ENCODE assay signal across 25 mouse cellular contexts in the genomic region with DNA sequence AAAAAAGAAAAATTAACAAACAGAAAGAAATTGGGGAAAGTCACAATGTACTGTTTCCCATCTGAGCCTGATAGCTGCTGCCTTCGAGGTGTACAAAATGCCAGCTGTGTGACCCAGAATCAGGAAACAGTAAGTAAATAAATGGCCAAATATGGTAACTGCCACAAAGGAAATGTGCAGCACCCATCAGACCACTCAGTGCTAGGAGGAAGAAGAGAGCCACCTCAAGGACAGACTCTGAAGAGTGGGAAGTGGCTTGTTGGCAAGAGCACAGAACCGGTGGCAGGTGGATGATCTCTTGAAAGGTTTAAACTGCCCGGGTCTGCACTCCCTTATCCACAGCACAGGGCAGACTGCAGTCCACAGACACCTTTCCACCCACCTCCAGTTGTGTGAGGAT. TPM values are rescaled to one million over a fixed set of nuclear protein-coding genes. Genes with fewer than 3 reads are reported as not detected.
DNase-seq lines count a peak whose midpoint lies in the region; ATAC-seq and TF ChIP-seq lines count a peak whose summit lies in the region.
"Had no signal": no experiment of that assay in that cellular context is flagged by ENCODE, and none has a peak within 500 bp of the region (broad histone marks: within the 10 kb centered on the region; RNA-seq: fewer than 3 reads in every experiment).

No protein-coding gene starts in this region.

- H3K9ac ChIP-seq in intestine, postnatal 0 days (ENCODE audit: low read depth, low read length), result no peak overlapping the region
- H3K9ac ChIP-seq in intestine, embryonic 15.5 days, result no peak overlapping the region
- H3K9ac ChIP-seq: forebrain, embryonic 13.5 days; hindbrain, embryonic 14.5 days had no signal

- no peak overlapping the region for H3K4me2 ChIP-seq in intestine, postnatal 0 days (replicated peaks; ENCODE audit: low read depth)
- H3K4me2 ChIP-seq in intestine, embryonic 15.5 days (replicated peaks), result no peak overlapping the region
- H3K4me2 ChIP-seq: forebrain, embryonic 13.5 days; heart, embryonic 11.5 days; hindbrain, embryonic 14.5 days had no signal

- 0 out of 2 replicates have a peak, but pooled peaks have one; percentile 5 for TF ChIP-seq CTCF in intestine, postnatal 0 days (IDR thresholded peaks at IDR 0.05; ENCODE audit: low read depth)

- H3K4me1 ChIP-seq in intestine, postnatal 0 days (replicated peaks; ENCODE audit: control insufficient read depth, insufficient read depth, low read length), result 0 out of 2 replicates have a peak, but pooled peaks cover 2% of the 10 kb centered on the region
- H3K4me1 ChIP-seq in intestine, embryonic 15.5 days (replicated peaks), result no peaks in the 10 kb centered on the region
- H3K4me1 ChIP-seq: forebrain, embryonic 10.5 days; forebrain, embryonic 13.5 days had no signal

- H3K27me3 ChIP-seq in intestine, postnatal 0 days (replicated peaks; ENCODE audit: control insufficient read depth, insufficient read depth, low read length), result no peaks in the 10 kb centered on the region
- no peaks in the 10 kb centered on the region for H3K27me3 ChIP-seq in intestine, embryonic 15.5 days (replicated peaks)
- H3K27me3 ChIP-seq: forebrain, embryonic 13.5 days had no signal

- ATAC-seq in intestine, postnatal 0 days, result no peak
- no peak for ATAC-seq in intestine, embryonic 15.5 days
- peak; percentile 93 for ATAC-seq in common myeloid progenitor, adult 5-6 weeks (replicated peaks; ENCODE audit: low read depth, poor library complexity, severe bottlenecking)
- peak; percentile 76 for ATAC-seq in megakaryocyte, adult 5-6 weeks (ENCODE audit: poor library complexity, severe bottlenecking)
- ATAC-seq in neutrophil, adult 5-6 weeks (ENCODE audit: extremely low read depth, insufficient number of reproducible peaks, low FRiP score, poor library complexity, severe bottlenecking), result peak; percentile 26; the same call in 1 of the 2 replicates
- ATAC-seq: CD4-positive, CD25-positive, alpha-beta regulatory T cell, adult 4 months; forebrain, embryonic 13.5 days; forebrain, embryonic 16.5 days; hindbrain, postnatal 0 days had no signal

- no peak for DNase-seq in spleen, adult 18-20 months
- no peak for DNase-seq in left cerebral cortex, postnatal 4 days
- DNase-seq in kidney, postnatal 10 days, result no peak
- DNase-seq: adrenal gland, adult 8-10 months; adrenal gland, postnatal 25 days; cerebellum, adult 11-12 months; cerebellum, adult 8-10 months; cerebellum, postnatal 10 days; cerebellum, postnatal 36 days; gastrocnemius, postnatal 10 days; gastrocnemius, postnatal 36 days; heart, adult 11 months; heart, postnatal 36 days had no signal

- intact Hi-C loops in left cerebral cortex, postnatal 4 days (cut with DNase I), result no loop called here

- H3K9me3 ChIP-seq in intestine, postnatal 0 days (ENCODE audit: control insufficient read depth), result no peaks in the 10 kb centered on the region
- H3K9me3 ChIP-seq in intestine, embryonic 15.5 days, result no peaks in the 10 kb centered on the region
- H3K9me3 ChIP-seq: forebrain, embryonic 10.5 days; forebrain, embryonic 13.5 days had no signal

- H3K27ac ChIP-seq in intestine, postnatal 0 days (ENCODE audit: low read depth, low read length), result no peak overlapping the region
- H3K27ac ChIP-seq in intestine, embryonic 15.5 days, result no peak overlapping the region
- H3K27ac ChIP-seq: forebrain, embryonic 10.5 days; forebrain, embryonic 13.5 days; hindbrain, embryonic 14.5 days; hindbrain, postnatal 0 days had no signal

- H3K36me3 ChIP-seq in intestine, postnatal 0 days (ENCODE audit: control insufficient read depth, insufficient read depth), result no peaks in the 10 kb centered on the region; the same call in 1 of the 2 replicates
- no peaks in the 10 kb centered on the region for H3K36me3 ChIP-seq in intestine, embryonic 15.5 days
- H3K36me3 ChIP-seq: forebrain, embryonic 10.5 days had no signal

- 37% methylated on average over 3 of the region's 3 CpGs for WGBS in intestine, postnatal 0 days
- 64% methylated on average over 3 of the region's 3 CpGs for WGBS in intestine, embryonic 15.5 days

- H3K4me3 ChIP-seq in intestine, postnatal 0 days (ENCODE audit: low read depth, low read length), result no peak overlapping the region
- no peak overlapping the region for H3K4me3 ChIP-seq in intestine, embryonic 15.5 days (replicated peaks)
- H3K4me3 ChIP-seq: forebrain, embryonic 10.5 days; forebrain, embryonic 13.5 days had no signal

RNA-seq across cellular contexts. Expression of a gene that starts 15.0 kb away (rescaled TPM):
- 37.3 and 40.0 TPM in 2 replicates for polyA plus RNA-seq in intestine, postnatal 0 days (2015; fragmentation: Nextera tagmentation; extraction: Ambion mirVana)
- polyA plus RNA-seq in intestine, embryonic 15.5 days (2015; fragmentation: Nextera tagmentation; extraction: Ambion mirVana), result 53.8 and 68.5 TPM in 2 replicates
- 53.5 and 63.6 TPM in 2 replicates for total RNA-seq in common myeloid progenitor, adult 5-6 weeks (2017)
- 67.9 and 68.0 TPM in 2 replicates for total RNA-seq in megakaryocyte, adult 5-6 weeks (2015)
- 36.5 and 53.5 TPM in 2 replicates for total RNA-seq in megakaryocyte, adult 5-6 weeks (2017)
- total RNA-seq in neutrophil, adult 5-6 weeks (2017), result 9.1 and 21.5 TPM in 2 replicates
- 10 to 100 TPM; 21.9 to 22.7 TPM for total RNA-seq in left cerebral cortex, postnatal 4 days (2021)

RNA-seq across cellular contexts. Expression of a gene that starts 45.4 kb away (rescaled TPM):
- polyA plus RNA-seq in intestine, postnatal 0 days (2015; fragmentation: Nextera tagmentation; extraction: Ambion mirVana), result 14.1 and 14.9 TPM in 2 replicates
- polyA plus RNA-seq in intestine, embryonic 15.5 days (2015; fragmentation: Nextera tagmentation; extraction: Ambion mirVana), result 11.3 and 13.8 TPM in 2 replicates
- total RNA-seq in common myeloid progenitor, adult 5-6 weeks (2017), result 0.09 and 0.29 TPM in 2 replicates
- total RNA-seq in megakaryocyte, adult 5-6 weeks (2015), result 0.59 and 1.7 TPM in 2 replicates
- total RNA-seq in megakaryocyte, adult 5-6 weeks (2017), result 1.1 and 1.3 TPM in 2 replicates
- total RNA-seq in neutrophil, adult 5-6 weeks (2017), result 0.25 and 0.47 TPM in 2 replicates
- 1 to 10 TPM; 6.6 to 6.7 TPM for total RNA-seq in left cerebral cortex, postnatal 4 days (2021)
- polyA plus RNA-seq: CD4-positive, CD25-positive, alpha-beta regulatory T cell, adult 4 months had no signal

Comparison
In these comparisons a context has a peak if more than half of its experiments do, and no peak if none do; other contexts are left out.
1. ATAC-seq: peak in common myeloid progenitor, adult 5-6 weeks (single experiment), megakaryocyte, adult 5-6 weeks (single experiment) and neutrophil, adult 5-6 weeks (single experiment); none in intestine, postnatal 0 days (single experiment) and intestine, embryonic 15.5 days (single experiment).